Comparison of ENCODE assay signal across 23 mouse cellular contexts in the genomic region with DNA sequence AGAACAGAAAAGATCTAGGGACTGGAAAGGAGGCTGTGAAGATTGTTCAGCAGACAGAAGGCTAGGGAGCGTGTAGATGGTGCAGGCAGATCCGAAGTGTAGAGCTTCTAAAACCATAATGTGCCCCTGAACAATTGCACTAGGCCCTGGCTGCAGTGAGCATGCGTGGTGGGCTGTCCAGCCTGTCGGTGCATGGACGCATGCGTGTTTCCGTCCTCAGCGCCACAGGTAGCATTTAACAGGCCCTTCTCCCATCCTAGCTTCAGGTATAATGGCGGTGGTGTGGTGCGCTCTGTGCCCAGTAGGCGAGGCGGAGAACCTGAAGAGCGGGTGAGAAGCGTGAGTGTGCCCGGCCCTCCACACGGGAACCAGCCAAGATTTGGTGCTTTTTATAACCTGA.
"Had no signal": no experiment of that assay in that cellular context is flagged by ENCODE, and none has a peak within 500 bp of the region (broad histone marks: within the 10 kb centered on the region; RNA-seq: fewer than 3 reads in every experiment).

No protein-coding gene starts in this region.

- H3K4me1 ChIP-seq: liver, embryonic 15.5 days; lung, embryonic 15.5 days; midbrain, embryonic 12.5 days; neural tube, embryonic 13.5 days; neural tube, embryonic 15.5 days had no signal

- H3K9me3 ChIP-seq: liver, embryonic 15.5 days; lung, embryonic 15.5 days; midbrain, embryonic 10.5 days; midbrain, embryonic 12.5 days; neural tube, embryonic 13.5 days; neural tube, embryonic 15.5 days had no signal

- H3K27ac ChIP-seq: liver, embryonic 15.5 days; lung, embryonic 15.5 days; macrophage; midbrain, embryonic 10.5 days; midbrain, embryonic 12.5 days; neural tube, embryonic 13.5 days; neural tube, embryonic 15.5 days had no signal

- H3K27me3 ChIP-seq: liver, embryonic 15.5 days; lung, embryonic 15.5 days; midbrain, embryonic 12.5 days; neural tube, embryonic 13.5 days; neural tube, embryonic 15.5 days had no signal

- H3K36me3 ChIP-seq: liver, embryonic 15.5 days; lung, embryonic 15.5 days had no signal

- DNase-seq: liver, postnatal 0 days; lung, adult 2 months; lung, postnatal 14 days; lung, postnatal 36 days; midbrain, embryonic 14.5 days; retina, postnatal 1 day; right cerebral cortex, adult 18-20 months; right cerebral cortex, postnatal 25 days; right cerebral cortex, postnatal 4 days; spleen, adult 18-20 months; thymus, adult 2 months; thymus, postnatal 25 days; thymus, postnatal 4 days had no signal

- H3K4me2 ChIP-seq: liver, embryonic 15.5 days; lung, embryonic 15.5 days; midbrain, embryonic 12.5 days; neural tube, embryonic 13.5 days; neural tube, embryonic 15.5 days had no signal

- H3K4me3 ChIP-seq: liver, embryonic 15.5 days; lung, embryonic 15.5 days; midbrain, embryonic 10.5 days; midbrain, embryonic 12.5 days; myocyte; neural tube, embryonic 13.5 days; neural tube, embryonic 15.5 days had no signal

- H3K9ac ChIP-seq: liver, embryonic 15.5 days; liver, postnatal 0 days; lung, embryonic 15.5 days; midbrain, embryonic 12.5 days; neural tube, embryonic 13.5 days; neural tube, embryonic 15.5 days had no signal

- ATAC-seq: liver, postnatal 0 days; lung, postnatal 0 days; midbrain, embryonic 16.5 days had no signal
